Comparison of ENCODE assay signal across 9 mouse cellular contexts in genomic region chr17:31852782-31853447, GRCm38 (mm10). TPM values are rescaled to one million over a fixed set of nuclear protein-coding genes. Genes with fewer than 3 reads are reported as not detected.
DNase-seq lines count a peak whose midpoint lies in the region; ATAC-seq and TF ChIP-seq lines count a peak whose summit lies in the region.
"Had no signal": no experiment of that assay in that cellular context is flagged by ENCODE, and none has a peak within 500 bp of the region (broad histone marks: within the 10 kb centered on the region; RNA-seq: fewer than 3 reads in every experiment).

No protein-coding gene starts in this region.

- no peak for TF ChIP-seq EP300 in heart, adult 2 months (IDR thresholded peaks at IDR 0.05; ENCODE audit: insufficient read depth, low read depth, low read length)

- no peaks in the 10 kb centered on the region for H3K9me3 ChIP-seq in intestine, embryonic 16.5 days (ENCODE audit: control insufficient read depth, low read length)
- H3K9me3 ChIP-seq in midbrain, embryonic 12.5 days = no peaks in the 10 kb centered on the region

- peaks cover 19% of the 10 kb centered on the region for H3K4me1 ChIP-seq in heart, adult 2 months (ENCODE audit: control insufficient read depth, insufficient read depth, low read length)
- H3K4me1 ChIP-seq in bone marrow macrophage, adult 2 months (ENCODE audit: control insufficient read depth, insufficient read depth, low read length) = peaks cover 16% of the 10 kb centered on the region
- peaks cover 33% of the 10 kb centered on the region for H3K4me1 ChIP-seq in intestine, embryonic 16.5 days (ENCODE audit: control insufficient read depth, insufficient read depth, low read length)
- H3K4me1 ChIP-seq in midbrain, embryonic 12.5 days = peaks cover 37% of the 10 kb centered on the region

- ATAC-seq in intestine, embryonic 16.5 days = no peak
- no peak for ATAC-seq in midbrain, embryonic 12.5 days (ENCODE audit: low FRiP score, low read depth)

- H3K27me3 ChIP-seq in heart, adult 2 months (ENCODE audit: control insufficient read depth, insufficient read depth, low read length) = no peaks in the 10 kb centered on the region
- H3K27me3 ChIP-seq in intestine, embryonic 16.5 days (replicated peaks; ENCODE audit: control insufficient read depth, insufficient read depth, low read length) = no peaks in the 10 kb centered on the region
- H3K27me3 ChIP-seq in midbrain, embryonic 12.5 days = no peaks in the 10 kb centered on the region

- peak overlapping the region; percentile 26 for H3K4me2 ChIP-seq in intestine, embryonic 16.5 days (ENCODE audit: low read depth, low read length)
- peak overlapping the region; percentile 68 for H3K4me2 ChIP-seq in midbrain, embryonic 12.5 days (replicated peaks)

- H3K4me3 ChIP-seq in heart, adult 2 months = peak overlapping the region; percentile 98
- H3K4me3 ChIP-seq in bone marrow macrophage, adult 2 months (ENCODE audit: insufficient read depth, low read length) = peak overlapping the region; percentile 19
- H3K4me3 ChIP-seq in intestine, embryonic 16.5 days (ENCODE audit: low read length) = peak overlapping the region; percentile 28
- H3K4me3 ChIP-seq in midbrain, embryonic 12.5 days = no peak overlapping the region

- peak overlapping the region; percentile 62 for H3K9ac ChIP-seq in heart, adult 2 months (ENCODE audit: low read depth, low read length)
- H3K9ac ChIP-seq in intestine, embryonic 16.5 days (ENCODE audit: low read depth, low read length) = peak overlapping the region; percentile 48; the same call in 1 of the 2 replicates
- no peak overlapping the region for H3K9ac ChIP-seq in midbrain, embryonic 12.5 days (replicated peaks)

- DNase-seq in heart, adult 2 months = peak in 1 of 2 experiments; percentile 43
- DNase-seq in heart, postnatal 25 days (ENCODE audit: low spot score) = no peak
- no peak for DNase-seq in retina, embryonic 14.5 days (ENCODE audit: low spot score)
- no peak for DNase-seq in spleen, postnatal 14 days (ENCODE audit: low spot score in 2 of 2)
- no peak for DNase-seq in adrenal gland, adult 18-20 months (ENCODE audit: low spot score in 2 of 2)
- DNase-seq: cerebellum, adult 11 months had no signal

- peaks cover 10% of the 10 kb centered on the region; the same call in 1 of the 2 replicates for H3K36me3 ChIP-seq in heart, adult 2 months (ENCODE audit: control insufficient read depth, insufficient read depth, low read length)
- peaks cover 25% of the 10 kb centered on the region for H3K36me3 ChIP-seq in intestine, embryonic 16.5 days (ENCODE audit: control insufficient read depth, insufficient read depth, low read length)
- peaks cover 38% of the 10 kb centered on the region for H3K36me3 ChIP-seq in midbrain, embryonic 12.5 days

- intact Hi-C loops in heart, adult 2 months (cut with DNase I) = loop anchor here (2.0 to 5.0 kb wide), 2 partner anchors 62 to 81 kb away; no protein-coding TSS in a partner anchor
- intact Hi-C loops in heart, postnatal 25 days (cut with DNase I) = no loop called here

- WGBS in heart, adult 2 months = 31% methylated on average over 12 of the region's 12 CpGs
- WGBS in intestine, embryonic 16.5 days = 61% methylated on average over 12 of the region's 12 CpGs
- 70% methylated on average over 12 of the region's 12 CpGs for WGBS in midbrain, embryonic 12.5 days

- TF ChIP-seq POLR2A in heart, adult 2 months (IDR thresholded peaks at IDR 0.05; ENCODE audit: insufficient read depth, low read depth, low read length) = no peak
- no peak for TF ChIP-seq POLR2A in bone marrow macrophage, adult 2 months (IDR thresholded peaks at IDR 0.05; ENCODE audit: borderline replicate concordance, low read depth, low read length)

- peak overlapping the region; percentile 70 for H3K27ac ChIP-seq in heart, adult 2 months
- H3K27ac ChIP-seq in bone marrow macrophage, adult 2 months (ENCODE audit: insufficient read depth, low read depth, low read length) = peak overlapping the region; percentile 58
- peak overlapping the region; percentile 38; the same call in 1 of the 2 replicates for H3K27ac ChIP-seq in intestine, embryonic 16.5 days (ENCODE audit: low read length)
- no peak overlapping the region for H3K27ac ChIP-seq in midbrain, embryonic 12.5 days (replicated peaks)

- no peak for TF ChIP-seq CTCF in heart, adult 2 months (IDR thresholded peaks at IDR 0.05)
- no peak for TF ChIP-seq CTCF in bone marrow macrophage, adult 2 months (IDR thresholded peaks at IDR 0.05; ENCODE audit: low read depth, low read length)

- H3K79me2 ChIP-seq in heart, adult 2 months (replicated peaks; ENCODE audit: control insufficient read depth, insufficient read depth, low read length) = peaks cover 3% of the 10 kb centered on the region

RNA-seq across cellular contexts. Expression of gene Sik1, which starts 2.7 kb away (rescaled TPM):
- total RNA-seq in heart, adult 2 months (2021) = 10 to 100 TPM; 39.6 to 62.7 TPM
- 15.4 and 21.0 TPM in 2 replicates for polyA plus RNA-seq in heart, adult 2 months (2012; rRNA removed)
- total RNA-seq in heart, postnatal 25 days (2021) = 10 to 100 TPM; 18.7 to 29.0 TPM
- 24.8 and 25.7 TPM in 2 replicates for polyA plus RNA-seq in bone marrow macrophage, adult 2 months (2012; ENCODE audit: insufficient read depth, insufficient read length, missing spikeins)
- 5.7 and 5.8 TPM in 2 replicates for polyA plus RNA-seq in intestine, embryonic 16.5 days (2015; fragmentation: Nextera tagmentation; extraction: Ambion mirVana)
- 14.6 and 15.0 TPM in 2 replicates for polyA plus RNA-seq in midbrain, embryonic 12.5 days (2016; fragmentation: Nextera tagmentation; extraction: Ambion mirVana)
- total RNA-seq in adrenal gland, adult 18-20 months (2021) = 10 to 100 TPM; 41.3 to 81.9 TPM
